Mouse (Mus musculus): Measurements from ENCODE around the gene Hspb11.

DNA sequence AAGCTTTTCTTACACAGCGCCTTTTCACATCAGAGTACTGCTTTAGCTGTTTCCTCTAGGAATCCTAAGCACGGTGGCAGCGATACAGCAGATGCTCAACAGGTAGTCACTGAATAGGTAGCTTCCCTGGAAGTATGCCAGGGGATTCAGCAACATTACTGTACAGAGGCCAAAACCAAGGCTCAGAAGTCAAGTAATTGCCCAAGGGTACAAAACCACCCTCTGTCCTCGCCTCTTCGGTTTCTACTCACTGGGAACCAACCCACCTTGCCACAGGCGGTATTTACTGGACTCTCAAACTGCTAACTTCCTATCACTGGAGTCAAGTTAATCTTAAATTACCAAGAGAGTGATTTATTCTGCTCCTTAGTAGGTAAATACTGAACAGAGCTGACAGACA lies 13.2 kb upstream of the Hspb11 start:
- TF ChIP-seq CTCF (IDR thresholded peaks at IDR 0.05) (no peak), EP300 (IDR thresholded peaks at IDR 0.05) (no peak)
